Mouse (Mus musculus) CH12.LX (cell line): ENCODE measurements around the gene Cep164. TPM values are rescaled to one million over a fixed set of nuclear protein-coding genes. Genes with fewer than 3 reads are reported as not detected.

Experiments
- DNase-seq: peaks from one replicate; pipeline ENCODE4 v3.0.0-alpha.2; 2013; ENCODE audit errors: extremely low read depth
- H3K27ac ChIP-seq: 2 replicates; pipeline ENCODE4 v1.5.1; 2012; ENCODE audit warnings: low read depth, mild to moderate bottlenecking, control low read depth, moderate library complexity; ENCODE audit not compliant: insufficient read depth
- H3K27me3 ChIP-seq: replicated peaks from 2 replicates; pipeline ENCODE3; 2012; ENCODE audit warnings: inconsistent platforms
- H3K36me3 ChIP-seq, 2 experiments: replicated peaks in 1 of 2; 2 replicates each; pipeline versions ENCODE3 to v1.6.1; 2012; ENCODE audit warnings: inconsistent platforms in 1 of 2, low read length in 1 of 2, mild to moderate bottlenecking in 1 of 2, mixed read lengths in 1 of 2, moderate library complexity in 1 of 2; ENCODE audit not compliant: control insufficient read depth in 1 of 2, insufficient read depth in 1 of 2
- H3K4me1 ChIP-seq, 2 experiments: 2 replicates each; pipeline ENCODE4 v1.6.1; 2012; ENCODE audit warnings: inconsistent platforms in 1 of 2, moderate library complexity in 1 of 2; ENCODE audit not compliant: insufficient read depth in 2 of 2, control insufficient read depth in 1 of 2
- H3K4me2 ChIP-seq: 2 replicates; pipeline ENCODE4 v1.6.1; 2012; ENCODE audit warnings: low read depth, mild to moderate bottlenecking, control low read depth; ENCODE audit not compliant: poor library complexity, insufficient read depth, severe bottlenecking
- H3K4me3 ChIP-seq, 3 experiments: fragments of 150-350 bp in 1 of 3; sonication (generic) in 1 of 3; replicated peaks in 1 of 3; 2 replicates each; pipeline versions ENCODE3 to v1.5.1; 2011 to 2012; ENCODE audit warnings: low read depth in 2 of 3, low read length in 2 of 3, mild to moderate bottlenecking in 2 of 3, moderate library complexity in 2 of 3, control low read depth in 1 of 3, improper control_type of control experiment in 1 of 3, inconsistent platforms in 1 of 3, mixed read lengths in 1 of 3; ENCODE audit not compliant: poor library complexity in 1 of 3
- H3K79me2 ChIP-seq: replicated peaks from 2 replicates; pipeline ENCODE4 v1.6.1; 2012; ENCODE audit warnings: mild to moderate bottlenecking, moderate library complexity; ENCODE audit not compliant: control insufficient read depth, poor library complexity, insufficient read depth, severe bottlenecking; ENCODE audit errors: extremely low read depth
- H3K9ac ChIP-seq: 2 replicates; pipeline ENCODE4 v1.6.1; 2012; ENCODE audit warnings: low read depth, mild to moderate bottlenecking, control low read depth, moderate library complexity; ENCODE audit not compliant: insufficient read depth
- H3K9me3 ChIP-seq: replicated peaks from 2 replicates; pipeline ENCODE3; 2012; ENCODE audit warnings: low read length, inconsistent platforms, mixed read lengths
- CHD2 ChIP-seq: IDR thresholded peaks from 2 replicates; pipeline ENCODE4 v1.6.1; 2011; ENCODE audit warnings: low read length, improper control_type of control experiment
- CTCF ChIP-seq, 2 experiments: IDR thresholded peaks in 1 of 2; conservative IDR thresholded peaks in 1 of 2; 2 replicates each; pipeline ENCODE4 v1.5.1; 2011 to 2012; ENCODE audit warnings: low read depth in 2 of 2, low read length in 2 of 2, improper control_type of control experiment in 1 of 2, inconsistent platforms in 1 of 2, mild to moderate bottlenecking in 1 of 2, moderate library complexity in 1 of 2
- E2F4 ChIP-seq: IDR thresholded peaks from 2 replicates; pipeline ENCODE4 v1.6.1; 2011; ENCODE audit warnings: low read depth, low read length, improper control_type of control experiment; ENCODE audit not compliant: insufficient replicate concordance
- ELF1 ChIP-seq: IDR thresholded peaks from 2 replicates; pipeline ENCODE4 v1.6.1; 2014; ENCODE audit warnings: low read depth, mild to moderate bottlenecking, inconsistent platforms, low read length, improper control_type of control experiment
- HCFC1 ChIP-seq: IDR thresholded peaks from 2 replicates; pipeline ENCODE4 v1.6.1; 2012; ENCODE audit warnings: low read depth, mild to moderate bottlenecking, inconsistent platforms, low read length, improper control_type of control experiment
- JUND ChIP-seq: conservative IDR thresholded peaks from 2 replicates; pipeline ENCODE4 v1.6.1; 2011; ENCODE audit warnings: low read depth, low read length, improper control_type of control experiment
- MAFK ChIP-seq: IDR thresholded peaks from 2 replicates; pipeline ENCODE4 v1.6.1; 2011; ENCODE audit warnings: low read length, improper control_type of control experiment; ENCODE audit not compliant: insufficient replicate concordance
- MAX ChIP-seq: IDR thresholded peaks from 2 replicates; pipeline ENCODE4 v1.6.1; 2011; ENCODE audit warnings: low read length, improper control_type of control experiment
- MEF2A ChIP-seq: IDR thresholded peaks from 2 replicates; pipeline ENCODE4 v1.6.1; 2014; ENCODE audit warnings: low read depth, mild to moderate bottlenecking, inconsistent platforms, low read length, improper control_type of control experiment, borderline replicate concordance
- MYC ChIP-seq: IDR thresholded peaks from 2 replicates; pipeline ENCODE4 v1.6.1; 2011; ENCODE audit warnings: low read depth, mild to moderate bottlenecking, improper control_type of control experiment, low read length
- NELFE ChIP-seq: IDR thresholded peaks from 2 replicates; pipeline ENCODE4 v1.6.1; 2011; ENCODE audit warnings: low read depth, low read length, improper control_type of control experiment
- NRF1 ChIP-seq: IDR thresholded peaks from 2 replicates; pipeline ENCODE4 v1.6.1; 2014; ENCODE audit warnings: low read depth, mild to moderate bottlenecking, inconsistent platforms, low read length, improper control_type of control experiment, moderate library complexity
- POLR2A ChIP-seq: IDR thresholded peaks from 2 replicates; pipeline ENCODE4 v1.6.1; 2011; ENCODE audit warnings: low read depth, mild to moderate bottlenecking, improper control_type of control experiment, low read length
- RAD21 ChIP-seq: IDR thresholded peaks from 2 replicates; pipeline ENCODE4 v1.6.1; 2011; ENCODE audit warnings: low read depth, mild to moderate bottlenecking, low read length, improper control_type of control experiment, moderate library complexity
- RCOR1 ChIP-seq: conservative IDR thresholded peaks from 2 replicates; pipeline ENCODE4 v1.6.1; 2012; ENCODE audit warnings: low read depth, mild to moderate bottlenecking, inconsistent platforms, low read length, improper control_type of control experiment
- SIN3A ChIP-seq: IDR thresholded peaks from 2 replicates; pipeline ENCODE4 v1.6.1; 2012; ENCODE audit warnings: low read length, improper control_type of control experiment, inconsistent platforms
- SMC3 ChIP-seq: IDR thresholded peaks from 2 replicates; pipeline ENCODE4 v1.6.1; 2011; ENCODE audit warnings: low read depth, low read length, improper control_type of control experiment
- TBP ChIP-seq: conservative IDR thresholded peaks from 2 replicates; pipeline ENCODE4 v1.6.1; 2011; ENCODE audit warnings: low read depth, low read length, improper control_type of control experiment
- TCF12 ChIP-seq: IDR thresholded peaks from 2 replicates; pipeline ENCODE4 v1.6.1; 2014; ENCODE audit warnings: low read depth, mild to moderate bottlenecking, inconsistent platforms, low read length, improper control_type of control experiment
- USF1 ChIP-seq: IDR thresholded peaks from 2 replicates; pipeline ENCODE4 v1.6.1; 2014; ENCODE audit warnings: low read depth, mild to moderate bottlenecking, inconsistent platforms, low read length, improper control_type of control experiment
- USF2 ChIP-seq: conservative IDR thresholded peaks from 2 replicates; pipeline ENCODE4 v1.6.1; 2011; ENCODE audit warnings: low read depth, low read length, improper control_type of control experiment
- ZMIZ1 ChIP-seq: IDR thresholded peaks from 2 replicates; pipeline ENCODE4 v1.6.1; 2012; ENCODE audit warnings: low read depth, mild to moderate bottlenecking, inconsistent platforms, low read length, improper control_type of control experiment
- dilution Hi-C: fragments of 300-500 bp; cut with MboI; formaldehyde crosslinking; loops from 2 replicates; pipeline ENCODE4 v1.14.3; 2020; ENCODE audit warnings: low sequenced_read_pairs; ENCODE audit not compliant: extremely low pct_unique_long_range_greater_than_20kb, extremely low pct_ligation_motif_present
- in situ Hi-C: fragments of 300-500 bp; cut with MboI; formaldehyde crosslinking; loops from 3 replicates; pipeline ENCODE4 v1.14.3; 2019; ENCODE audit warnings: low sequenced_read_pairs, low pct_ligation_motif_present, low pct_unique_long_range_greater_than_20kb, mixed read lengths
- polyA plus RNA-seq: library from polyadenylated mRNA; unstranded; fragments of >175 nt; gene quantifications from 2 replicates; pipeline ENCODE4 v1.2.1, GENCODE M21; 2012; ENCODE audit warnings: low read depth; ENCODE audit not compliant: insufficient read length
- total RNA-seq, 2 experiments: library from RNA; depleted of rRNA; stranded (reverse); fragments of 300-350 nt in 1 of 2; fragments of >200 nt in 1 of 2; gene quantifications; 2 replicates each; pipeline ENCODE4 v1.2.3; 2012 to 2014

The Cep164 gene
- total RNA-seq (2012; rRNA removed) (18.1 and 22.7 TPM in 2 replicates), total RNA-seq (2014; rRNA removed) (14.2 and 14.8 TPM in 2 replicates), polyA plus RNA-seq (21.7 and 22.6 TPM in 2 replicates)

DNA sequence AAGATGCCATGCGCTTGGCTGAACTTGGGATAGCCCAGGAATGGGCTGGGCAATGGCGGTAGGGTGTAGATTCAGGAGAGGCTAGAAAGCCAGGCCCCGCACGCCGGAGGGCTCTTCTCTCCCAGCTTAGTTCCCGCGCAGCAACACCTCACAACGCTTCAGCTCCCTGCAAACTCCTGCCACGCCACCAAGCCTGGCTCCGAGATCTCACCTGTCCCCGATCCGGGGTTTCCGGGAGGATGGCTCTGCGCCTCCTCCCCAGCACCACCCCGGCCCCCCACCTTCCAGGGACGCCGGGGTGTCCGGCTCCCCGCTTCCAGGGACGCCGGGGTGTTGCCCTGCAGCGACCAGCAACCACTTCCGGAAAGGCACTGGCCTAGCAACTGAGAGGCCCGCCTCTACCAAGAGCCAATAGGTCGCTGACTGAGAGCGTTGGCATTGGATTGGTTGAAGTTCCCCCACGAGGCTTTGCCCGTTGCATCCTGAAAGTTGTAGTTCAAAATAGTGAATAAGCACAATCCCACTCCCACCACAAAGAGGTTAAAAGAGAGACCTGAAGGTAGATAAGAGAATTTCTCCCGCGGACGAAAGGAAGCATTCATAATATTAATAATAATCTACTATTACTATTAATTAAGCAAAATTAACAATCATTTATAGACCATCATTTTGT lies at the start of gene Cep164:
Gene Cep164, minus strand, starts transcription at position 401 of the 673 bp plus-strand sequence.
- TF ChIP-seq JUND (no peak), NRF1 (no peak), USF1 (peak; percentile 73), E2F4 (no peak), POLR2A (peak; percentile 62), TBP (0 out of 2 replicates have a peak, but pooled peaks have one; percentile 13), SIN3A (peak; percentile 85), HCFC1 (peak; percentile 72), MAX (peak; percentile 41; the same call in 1 of the 2 replicates), ELF1 (peak; percentile 93), NELFE (peak; percentile 41; the same call in 1 of the 2 replicates), CHD2 (peak; percentile 55; the same call in 1 of the 2 replicates), MAFK (peak; percentile 5; the same call in 1 of the 2 replicates), ZMIZ1 (no peak), MYC (0 out of 2 replicates have a peak, but pooled peaks have one; percentile 14), RAD21 (no peak), SMC3 (no peak), RCOR1 (no peak), USF2 (peak; percentile 33), CTCF (conservative IDR thresholded peaks at IDR 0.05 in 1 of 2, IDR thresholded peaks at IDR 0.05 in 1 of 2; ENCODE audit: low read depth in 2 of 2, low read length in 2 of 2) (no peak), TCF12 (no peak)
- H3K27ac ChIP-seq: no peak within 1 kb of the TSS
- peak within 1 kb of the TSS; percentile 67 for H3K9ac ChIP-seq
- H3K4me1 ChIP-seq: peaks cover 4 to 34% of the 10 kb centered on the region in 2 experiments
- peak within 1 kb of the TSS; percentile 79 to 91 (median 84) for H3K4me3 ChIP-seq
- in situ Hi-C loops (no loop called here), dilution Hi-C loops (no loop called here)
- peak within 1 kb of the TSS; percentile 70 for H3K4me2 ChIP-seq
- H3K9me3 ChIP-seq: peaks cover 7% of the 10 kb centered on the region
- no peaks in the 10 kb centered on the region for H3K27me3 ChIP-seq
- peak; percentile 94 for DNase-seq
- peaks cover 0 to 14% of the 10 kb centered on the region in 2 experiments for H3K36me3 ChIP-seq
- no peaks in the 10 kb centered on the region for H3K79me2 ChIP-seq

DNA sequence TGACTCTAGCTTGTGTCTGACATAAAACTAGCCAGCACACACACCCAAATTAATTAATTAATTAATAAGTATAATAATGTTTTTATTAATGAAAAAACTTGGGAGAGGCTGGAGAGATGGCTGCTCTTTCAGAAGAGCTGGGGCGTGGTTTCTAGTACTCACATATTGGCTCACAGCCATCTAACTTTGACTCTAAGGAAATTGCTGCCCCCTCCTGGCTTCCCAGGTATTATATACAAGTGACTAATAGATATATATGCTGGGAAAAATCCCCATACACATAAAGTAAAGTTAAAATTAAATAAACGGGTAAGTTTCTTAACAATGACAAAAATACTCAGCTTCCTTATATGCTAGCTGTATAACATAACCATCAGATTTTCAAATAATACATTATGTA lies 49.4 kb upstream of the Cep164 start:
- no peaks in the 10 kb centered on the region; the same call in 1 of the 2 replicates for H3K79me2 ChIP-seq
- no peak overlapping the region for H3K4me3 ChIP-seq
- H3K9me3 ChIP-seq: no peaks in the 10 kb centered on the region
- dilution Hi-C loops: no loop called here
- in situ Hi-C loops: no loop called here
- H3K4me1 ChIP-seq: no peaks in the 10 kb centered on the region
- no peak overlapping the region for H3K9ac ChIP-seq
- TF ChIP-seq MEF2A: no peak
- TF ChIP-seq CTCF (conservative IDR thresholded peaks at IDR 0.05 in 1 of 2, IDR thresholded peaks at IDR 0.05 in 1 of 2; ENCODE audit: low read depth in 2 of 2, low read length in 2 of 2): peak in 1 of 2 experiments; percentile 41; a peak in 2 of 4 replicates
- peak; percentile 30 for TF ChIP-seq RAD21
- H3K36me3 ChIP-seq: peaks cover 6 to 64% of the 10 kb centered on the region in 2 experiments
- H3K27ac ChIP-seq: no peak overlapping the region
- no peak overlapping the region for H3K4me2 ChIP-seq
- H3K27me3 ChIP-seq: no peaks in the 10 kb centered on the region
- DNase-seq: peak; percentile 3
